Mouse (Mus musculus) limb, embryonic 14.5 days (tissue): Measurements from ENCODE around the gene Mcf2l. TPM values are rescaled to one million over a fixed set of nuclear protein-coding genes. Genes with fewer than 3 reads are reported as not detected.

Experiments used
- ATAC-seq: fragments of 200-750 bp; cut with Nextera tagmentation; 2 replicates; pipeline ENCODE4 v1.8.0; 2017; ENCODE audit warnings: low read depth, moderate number of reproducible peaks, moderate TSS enrichment; ENCODE audit not compliant: low FRiP score
- DNase-seq: peaks from one replicate; pipeline ENCODE4 v3.0.0-alpha.2; 2015; ENCODE audit warnings: low spot score
- H3K27ac ChIP-seq: fragments of 300-500 bp; sonication (generic); replicated peaks from 2 replicates; pipeline ENCODE4 v1.5.1; 2014; ENCODE audit warnings: low read depth, mild to moderate bottlenecking, low read length, moderate library complexity, mixed read lengths
- H3K27me3 ChIP-seq: fragments of 300-500 bp; sonication (generic); 2 replicates; pipeline ENCODE4 v1.6.1; 2014; ENCODE audit warnings: low read length, mixed read lengths; ENCODE audit not compliant: control insufficient read depth, insufficient read depth
- H3K36me3 ChIP-seq: fragments of 300-500 bp; sonication (generic); 2 replicates; pipeline ENCODE4 v1.6.1; 2014; ENCODE audit warnings: mild to moderate bottlenecking, low read length, moderate library complexity, mixed read lengths; ENCODE audit not compliant: control insufficient read depth, insufficient read depth
- H3K4me1 ChIP-seq: fragments of 300-500 bp; sonication (generic); 2 replicates; pipeline ENCODE4 v1.6.1; 2014; ENCODE audit warnings: antibody characterized with exemption, low read length, mixed read lengths; ENCODE audit not compliant: control insufficient read depth, insufficient read depth
- H3K4me2 ChIP-seq: fragments of 300-500 bp; sonication (generic); replicated peaks from 2 replicates; pipeline ENCODE4 v1.6.1; 2014; ENCODE audit warnings: low read depth, mild to moderate bottlenecking, low read length, moderate library complexity; ENCODE audit not compliant: severe bottlenecking
- H3K4me3 ChIP-seq: fragments of 300-500 bp; sonication (generic); replicated peaks from 2 replicates; pipeline ENCODE4 v1.5.1; 2014; ENCODE audit warnings: low read length
- H3K9ac ChIP-seq: fragments of 300-500 bp; sonication (generic); 2 replicates; pipeline ENCODE4 v1.6.1; 2014; ENCODE audit warnings: mild to moderate bottlenecking, low read depth, low read length, moderate library complexity; ENCODE audit not compliant: severe bottlenecking
- H3K9me3 ChIP-seq: fragments of 300-500 bp; sonication (generic); 2 replicates; pipeline ENCODE4 v1.6.1; 2016; ENCODE audit warnings: low read length; ENCODE audit not compliant: control insufficient read depth
- POLR2A ChIP-seq: fragments of 200-500 bp; IDR thresholded peaks from 2 replicates; pipeline ENCODE4 v1.8.0; 2012; ENCODE audit warnings: inconsistent platforms, mild to moderate bottlenecking, moderate library complexity, borderline replicate concordance; ENCODE audit not compliant: insufficient read depth, insufficient read length; ENCODE audit errors: extremely low read depth
- WGBS: fragments of 180-500 bp; shearing (Covaris S2); extraction: QIAGEN DNeasy Blood & Tissue Kit; methylation state at CpG from one replicate; pipeline ENCODE4 v1.1.7; 2014; 5-methylcytosine and 5-hydroxymethylcytosine counted together
- polyA plus RNA-seq, 2 experiments: library from polyadenylated mRNA; depleted of rRNA in 1 of 2; stranded (reverse) in 1 of 2; unstranded in 1 of 2; fragments of >200 nt; fragmentation: Nextera tagmentation in 1 of 2; extraction: Ambion mirVana in 1 of 2; gene quantifications; 2 replicates each; pipeline versions ENCODE4 v1.2.1 to v1.2.3; 2012 to 2014

Gene Mcf2l
- polyA plus RNA-seq, 2 experiments = 11.5 to 14.9 TPM

- 0 out of 2 replicates have a peak, but pooled peaks cover 4% of the 10 kb centered on the region for H3K9me3 ChIP-seq
- H3K9ac ChIP-seq = no peak overlapping the region
- TF ChIP-seq POLR2A = no peak
- no peak overlapping the region for H3K4me2 ChIP-seq
- H3K4me3 ChIP-seq = no peak overlapping the region
- H3K27ac ChIP-seq = no peak overlapping the region
- H3K4me1 ChIP-seq = no peaks in the 10 kb centered on the region
- H3K27me3 ChIP-seq = no peaks in the 10 kb centered on the region
- WGBS = 67% methylated on average over 8 of the region's 8 CpGs
- ATAC-seq (no peak), DNase-seq (no peak)
- peaks cover 16% of the 10 kb centered on the region; the same call in 1 of the 2 replicates for H3K36me3 ChIP-seq
These were observed 88.4 kb downstream of the Mcf2l start for GRCm38 (mm10) chr8:12961821-12962534.

DNA sequence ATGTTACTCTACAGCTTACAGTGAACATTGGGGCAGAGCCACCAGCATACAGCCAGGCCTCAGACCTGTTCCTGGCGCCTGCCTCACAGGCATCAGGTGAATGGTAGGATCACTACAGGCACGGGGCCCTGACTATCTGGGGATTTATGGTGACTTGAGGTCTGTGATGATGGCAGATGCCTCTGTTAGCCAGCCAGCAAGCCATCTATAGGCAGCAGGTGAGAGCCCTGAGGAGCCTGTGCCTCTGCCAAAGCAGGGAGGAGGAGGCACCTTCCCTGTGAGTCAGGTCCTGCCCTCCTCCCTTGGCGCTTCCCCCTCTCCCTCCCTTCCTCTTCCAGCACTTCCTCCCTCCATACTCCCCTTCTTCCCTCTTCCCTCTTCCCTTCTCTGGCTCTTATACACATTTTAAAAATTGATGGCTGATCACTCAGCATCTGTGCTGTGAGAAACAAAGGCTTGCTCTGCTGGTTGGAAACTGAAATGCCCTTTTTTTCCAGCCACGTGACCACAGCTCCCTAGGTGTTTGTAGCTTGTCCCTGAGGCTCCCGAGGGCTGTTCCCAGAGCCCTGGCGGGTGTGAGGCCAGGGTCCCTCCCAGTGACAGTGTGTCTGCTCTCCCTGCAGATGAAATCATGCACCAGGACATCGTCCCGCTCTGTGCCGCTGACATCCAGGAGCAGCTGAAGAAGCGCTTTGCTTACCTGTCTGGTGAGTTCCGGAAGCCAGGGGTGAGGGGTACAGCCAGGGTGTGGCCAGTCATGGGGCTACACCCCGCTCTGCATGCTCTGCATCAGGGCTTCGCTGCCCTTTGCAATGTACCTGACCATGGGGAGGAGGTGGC is 89.2 kb downstream of the Mcf2l start:
- H3K9me3 ChIP-seq = 0 out of 2 replicates have a peak, but pooled peaks cover 4% of the 10 kb centered on the region
- no peak overlapping the region for H3K4me2 ChIP-seq
- H3K27ac ChIP-seq = no peak overlapping the region
- H3K4me3 ChIP-seq = no peak overlapping the region
- ATAC-seq (no peak), DNase-seq (no peak)
- H3K36me3 ChIP-seq = peaks cover 16% of the 10 kb centered on the region; the same call in 1 of the 2 replicates
- TF ChIP-seq POLR2A = no peak
- no peaks in the 10 kb centered on the region for H3K4me1 ChIP-seq
- 54% methylated on average over 13 of the region's 13 CpGs for WGBS
- no peaks in the 10 kb centered on the region for H3K27me3 ChIP-seq
- no peak overlapping the region for H3K9ac ChIP-seq

DNA sequence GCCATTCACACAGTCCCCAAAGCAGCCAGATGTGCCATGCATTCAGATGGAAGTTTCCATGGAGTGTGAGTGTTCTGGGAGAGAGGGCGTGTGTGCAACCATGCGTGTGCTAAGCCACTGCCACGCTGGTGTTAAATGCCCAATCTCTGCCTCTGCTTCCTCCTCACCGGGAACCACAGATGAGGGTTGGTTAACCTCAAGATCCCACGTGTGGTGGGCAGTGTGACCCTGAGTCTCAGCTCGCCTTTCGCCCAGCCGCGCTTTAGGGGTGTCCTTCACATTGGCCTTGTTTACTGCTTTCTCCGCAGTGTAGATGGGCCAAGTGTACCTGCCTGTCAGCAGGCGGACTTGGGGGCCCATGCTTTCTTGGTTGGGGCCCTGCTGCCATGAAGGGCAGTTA is 102.7 kb downstream of the Mcf2l start:
- Histone ChIP-seq H3K4me1 (no peaks in the 10 kb centered on the region), H3K4me3 (no peak overlapping the region), H3K9ac (no peak overlapping the region), H3K4me2 (no peak overlapping the region), H3K36me3 (peaks cover 22% of the 10 kb centered on the region; the same call in 1 of the 2 replicates), H3K27me3 (no peaks in the 10 kb centered on the region), H3K9me3 (no peaks in the 10 kb centered on the region), H3K27ac (no peak overlapping the region)
- no peak for TF ChIP-seq POLR2A
- ATAC-seq (no peak), DNase-seq (no peak)
- WGBS = 81% methylated on average over 11 of the region's 11 CpGs

GRCm38 (mm10) chr8:12976723-12977122 is 103.1 kb downstream of the Mcf2l start:
- Histone ChIP-seq H3K4me3 (no peak overlapping the region), H3K4me1 (no peaks in the 10 kb centered on the region), H3K4me2 (no peak overlapping the region), H3K27ac (no peak overlapping the region), H3K9ac (no peak overlapping the region), H3K27me3 (no peaks in the 10 kb centered on the region), H3K36me3 (peaks cover 22% of the 10 kb centered on the region; the same call in 1 of the 2 replicates), H3K9me3 (no peaks in the 10 kb centered on the region)
- no peak for TF ChIP-seq POLR2A
- WGBS = 54% methylated on average over 5 of the region's 5 CpGs
- ATAC-seq (no peak), DNase-seq (no peak)

GRCm38 (mm10) chr8:12977325-12977724 is 103.7 kb downstream of the Mcf2l start:
- Histone ChIP-seq H3K9ac (no peak overlapping the region), H3K36me3 (peaks cover 25% of the 10 kb centered on the region; the same call in 1 of the 2 replicates), H3K4me3 (no peak overlapping the region), H3K27me3 (no peaks in the 10 kb centered on the region), H3K4me2 (no peak overlapping the region), H3K9me3 (no peaks in the 10 kb centered on the region), H3K27ac (no peak overlapping the region), H3K4me1 (no peaks in the 10 kb centered on the region)
- ATAC-seq (no peak), DNase-seq (no peak)
- TF ChIP-seq POLR2A = no peak
- 71% methylated on average over 12 of the region's 12 CpGs for WGBS
